Mouse (Mus musculus) forebrain, embryonic 11.5 days (tissue): ENCODE data around the gene Galnt9. TPM values are rescaled to one million over a fixed set of nuclear protein-coding genes. Genes with fewer than 3 reads are reported as not detected.

ENCODE experiments used
- ATAC-seq: fragments of 200-750 bp; cut with Nextera tagmentation; replicated peaks from 2 replicates; pipeline ENCODE4 v1.8.0; 2017; ENCODE audit warnings: moderate TSS enrichment; ENCODE audit not compliant: low FRiP score
- DNase-seq: peaks from one replicate; pipeline ENCODE4 v3.0.0-alpha.2; 2017; ENCODE audit warnings: low spot score
- H3K27ac ChIP-seq: fragments of 300-500 bp; sonication (generic); 2 replicates; pipeline ENCODE4 v1.5.1; 2014; ENCODE audit warnings: low read depth, low read length
- H3K27me3 ChIP-seq: fragments of 300-500 bp; sonication (generic); 2 replicates; pipeline ENCODE4 v1.6.1; 2014; ENCODE audit warnings: mild to moderate bottlenecking, low read length, mixed read lengths; ENCODE audit not compliant: control insufficient read depth, insufficient read depth
- H3K36me3 ChIP-seq: fragments of 300-500 bp; sonication (generic); 2 replicates; pipeline ENCODE4 v1.6.1; 2014; ENCODE audit warnings: mild to moderate bottlenecking, low read length, moderate library complexity, mixed read lengths; ENCODE audit not compliant: control insufficient read depth, insufficient read depth
- H3K4me1 ChIP-seq: fragments of 300-500 bp; sonication (generic); replicated peaks from 2 replicates; pipeline ENCODE4 v1.6.1; 2014; ENCODE audit warnings: low read length, mixed read lengths; ENCODE audit not compliant: control insufficient read depth, insufficient read depth
- H3K4me2 ChIP-seq: fragments of 300-500 bp; sonication (generic); 2 replicates; pipeline ENCODE4 v1.6.1; 2014; ENCODE audit warnings: low read depth, mild to moderate bottlenecking, low read length, moderate library complexity, mixed read lengths; ENCODE audit not compliant: severe bottlenecking
- H3K4me3 ChIP-seq: fragments of 300-500 bp; sonication (generic); 2 replicates; pipeline ENCODE4 v1.5.1; 2014; ENCODE audit warnings: low read depth, low read length
- H3K9ac ChIP-seq: fragments of 300-500 bp; sonication (generic); 2 replicates; pipeline ENCODE4 v1.6.1; 2014; ENCODE audit warnings: low read length
- H3K9me3 ChIP-seq: fragments of 300-500 bp; sonication (generic); 2 replicates; pipeline ENCODE4 v1.6.1; 2016; ENCODE audit warnings: low read length, mixed read lengths; ENCODE audit not compliant: control insufficient read depth
- WGBS: fragments of 180-500 bp; shearing (Covaris S2); extraction: QIAGEN DNeasy Blood & Tissue Kit; methylation state at CpG from one replicate; pipeline ENCODE4 v1.1.7; 2014; 5-methylcytosine and 5-hydroxymethylcytosine counted together
- microRNA-seq: library from miRNA; unstranded; fragments of <30 nt; microRNA quantifications from one replicate; pipeline ENCODE4, GENCODE M21; 2016; ENCODE audit not compliant: insufficient number of aligned reads
- polyA plus RNA-seq: library from polyadenylated mRNA; unstranded; fragments of >200 nt; fragmentation: Nextera tagmentation; extraction: Ambion mirVana; gene quantifications from 2 replicates; pipeline ENCODE4 v1.2.1, GENCODE M21; 2014

Galnt9 gene
- polyA plus RNA-seq, 1 experiment from 2014 or later: 1.6 TPM

- Histone ChIP-seq H3K27me3 (no peaks in the 10 kb centered on the region), H3K4me3 (no peak overlapping the region), H3K9ac (no peak overlapping the region), H3K4me2 (no peak overlapping the region), H3K4me1 (no peaks in the 10 kb centered on the region), H3K9me3 (no peaks in the 10 kb centered on the region), H3K36me3 (peaks cover 17% of the 10 kb centered on the region), H3K27ac (no peak overlapping the region)
- DNase-seq (no peak), ATAC-seq (no peak)
- WGBS: 94% methylated on average over 2 of the region's 2 CpGs
These were observed 120.7 kb downstream of the Galnt9 start for GRCm38 (mm10) chr5:110664750-110665269.

- DNase-seq (no peak), ATAC-seq (no peak)
- H3K27me3 ChIP-seq: no peaks in the 10 kb centered on the region
- no peaks in the 10 kb centered on the region for H3K4me1 ChIP-seq
- no peak overlapping the region for H3K27ac ChIP-seq
- H3K9me3 ChIP-seq: no peaks in the 10 kb centered on the region
- no peak overlapping the region for H3K9ac ChIP-seq
- no peak overlapping the region for H3K4me2 ChIP-seq
- peaks cover 17% of the 10 kb centered on the region for H3K36me3 ChIP-seq
- 75% methylated on average over 6 of the region's 6 CpGs for WGBS
- H3K4me3 ChIP-seq: no peak overlapping the region
These were observed 121.4 kb downstream of the Galnt9 start for GRCm38 (mm10) chr5:110665486-110666121.

Small RNA genes within 50 kb of the gene (microRNA-seq; reads per million reads assigned to microRNA genes)
- 4.2 reads per million for gene Mir7026

Other genes starting within 250 kb of the Galnt9 start
- gene P2rx2, start 201.1 kb upstream of the Galnt9 start, polyA plus RNA-seq: 1.0 and 1.3 TPM in 2 replicates
- gene Lrcol1, start 199.6 kb upstream of the Galnt9 start, polyA plus RNA-seq: not detected in 2 replicates
- gene Fbrsl1, start 95.9 kb upstream of the Galnt9 start, polyA plus RNA-seq: 39.5 and 41.1 TPM in 2 replicates
- 68.9 and 78.2 TPM in 2 replicates for gene Noc4l, start 109.1 kb downstream of the Galnt9 start, polyA plus RNA-seq
- gene Ddx51, start 109.1 kb downstream of the Galnt9 start, polyA plus RNA-seq: 41.9 and 43.0 TPM in 2 replicates
- gene Ep400, start 226.4 kb downstream of the Galnt9 start, polyA plus RNA-seq: 59.0 and 76.8 TPM in 2 replicates
- 23.2 and 23.5 TPM in 2 replicates for gene Pus1, start 236.3 kb downstream of the Galnt9 start, polyA plus RNA-seq